Mouse (Mus musculus) embryonic fibroblast, embryonic 13.5 days (primary cell): ENCODE results near the gene Mrpl24.

Experiments used
- CTCF ChIP-seq: IDR thresholded peaks from 2 replicates; pipeline ENCODE4 v1.5.1; 2011; ENCODE audit warnings: mild to moderate bottlenecking, control low read depth, low read length, moderate library complexity, borderline replicate concordance; ENCODE audit not compliant: insufficient read depth
- POLR2A ChIP-seq: IDR thresholded peaks from 2 replicates; pipeline ENCODE4 v1.6.1; 2011; ENCODE audit warnings: low read depth, mild to moderate bottlenecking, control low read depth, low read length, moderate library complexity

- TF ChIP-seq CTCF = no peak
- TF ChIP-seq POLR2A = no peak
Measured at GRCm38 (mm10) chr3:87935201-87935600, 15.9 kb downstream of the Mrpl24 start.
